Mouse (Mus musculus) neural tube, embryonic 15.5 days (tissue): ENCODE measurements around the gene Olfr888. TPM values are rescaled to one million over a fixed set of nuclear protein-coding genes. Genes with fewer than 3 reads are reported as not detected.

Experiments
- ATAC-seq: fragments of 200-750 bp; cut with Nextera tagmentation; 2 replicates; pipeline ENCODE4 v1.8.0; 2017; ENCODE audit warnings: mild to moderate bottlenecking, moderate TSS enrichment, moderate library complexity; ENCODE audit not compliant: low FRiP score
- H3K27ac ChIP-seq: fragments of 300-500 bp; sonication (generic); replicated peaks from 2 replicates; pipeline ENCODE4 v1.5.1; 2015; ENCODE audit warnings: mild to moderate bottlenecking, inconsistent platforms
- H3K27me3 ChIP-seq: fragments of 300-500 bp; sonication (generic); replicated peaks from 2 replicates; pipeline ENCODE4 v1.6.1; 2015; ENCODE audit warnings: inconsistent platforms
- H3K36me3 ChIP-seq: fragments of 300-500 bp; sonication (generic); 2 replicates; pipeline ENCODE4 v1.6.1; 2015; ENCODE audit warnings: inconsistent platforms
- H3K4me1 ChIP-seq: fragments of 300-500 bp; sonication (generic); 2 replicates; pipeline ENCODE4 v1.6.1; 2015; ENCODE audit warnings: inconsistent platforms
- H3K4me2 ChIP-seq: fragments of 300-500 bp; sonication (generic); 2 replicates; pipeline ENCODE4 v1.6.1; 2015; ENCODE audit warnings: inconsistent platforms, mild to moderate bottlenecking, moderate library complexity
- H3K4me3 ChIP-seq: fragments of 300-500 bp; sonication (generic); replicated peaks from 2 replicates; pipeline ENCODE4 v1.5.1; 2015; ENCODE audit warnings: mild to moderate bottlenecking, inconsistent platforms
- H3K9ac ChIP-seq: fragments of 300-500 bp; sonication (generic); replicated peaks from 2 replicates; pipeline ENCODE4 v1.6.1; 2015; ENCODE audit warnings: mild to moderate bottlenecking, inconsistent platforms
- H3K9me3 ChIP-seq: fragments of 300-500 bp; sonication (generic); replicated peaks from 2 replicates; pipeline ENCODE4 v1.6.1; 2016; ENCODE audit warnings: inconsistent platforms
- WGBS: fragments of 180-500 bp; shearing (Covaris S2); methylation state at CpG from one replicate; pipeline ENCODE4 v1.1.7; 2015; ENCODE audit warnings: mixed read lengths; 5-methylcytosine and 5-hydroxymethylcytosine counted together
- polyA plus RNA-seq: library from polyadenylated mRNA; unstranded; fragments of >200 nt; fragmentation: Nextera tagmentation; extraction: Ambion mirVana; gene quantifications from 2 replicates; pipeline ENCODE4 v1.2.1, GENCODE M21; 2015

Olfr888 gene
- not detected in 2 replicates for polyA plus RNA-seq

DNA sequence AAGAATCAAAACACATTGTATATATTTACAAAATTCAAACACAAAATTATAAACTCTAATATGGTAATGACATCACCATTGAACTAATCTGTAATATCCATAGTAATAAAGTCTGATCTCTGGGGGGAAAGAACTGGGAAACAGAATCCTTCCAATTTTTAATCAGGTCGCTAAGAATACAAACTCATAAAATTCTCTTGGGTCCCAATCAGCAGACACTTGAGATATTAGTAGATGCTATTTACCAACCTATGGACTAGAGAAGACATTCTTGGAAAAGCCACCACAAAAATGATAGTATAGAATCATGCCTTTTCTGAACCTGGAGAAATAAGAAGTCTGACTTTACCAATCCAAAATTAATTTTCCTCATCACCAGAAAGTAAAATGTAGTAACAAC lies at the start of gene Olfr888:
Gene Olfr888 (plus strand): TSS at position 301 of the 400 bp plus-strand sequence.
- H3K4me1 ChIP-seq: no peaks in the 10 kb centered on the region
- no peak within 1 kb of the TSS for H3K9ac ChIP-seq
- no peaks in the 10 kb centered on the region for H3K27me3 ChIP-seq
- H3K27ac ChIP-seq: no peak within 1 kb of the TSS
- no peak within 1 kb of the TSS for H3K4me3 ChIP-seq
- H3K9me3 ChIP-seq: no peaks in the 10 kb centered on the region
- no peak for ATAC-seq
- H3K36me3 ChIP-seq: no peaks in the 10 kb centered on the region
- WGBS: 78% methylated on average over 1 of the region's 1 CpGs
- H3K4me2 ChIP-seq: no peak within 1 kb of the TSS

DNA sequence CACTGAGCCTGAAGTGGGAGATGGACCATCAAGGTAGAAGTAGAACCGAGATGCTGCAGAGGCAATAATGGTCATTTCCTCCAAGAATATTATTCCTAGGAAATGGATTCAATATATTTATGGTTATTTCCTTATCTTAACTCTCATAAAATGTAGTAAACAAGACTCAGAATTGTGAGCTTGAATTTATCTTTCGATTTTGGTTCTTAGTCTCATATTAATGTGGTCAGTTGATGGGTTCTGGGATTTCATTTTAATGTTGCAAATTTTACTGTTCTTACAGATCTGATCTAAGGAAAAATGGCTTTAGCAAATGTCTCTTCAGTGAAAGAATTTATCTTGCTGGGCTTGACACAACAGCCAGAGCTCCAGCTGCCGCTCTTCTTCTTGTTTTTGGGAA lies 46.9 kb upstream of the Olfr888 start, which contains the start of gene Olfr885:
Gene Olfr885 (plus strand): TSS at position 301 of the 400 bp plus-strand sequence.
- no peak for ATAC-seq
- WGBS: 91% methylated on average over 3 of the region's 3 CpGs

DNA sequence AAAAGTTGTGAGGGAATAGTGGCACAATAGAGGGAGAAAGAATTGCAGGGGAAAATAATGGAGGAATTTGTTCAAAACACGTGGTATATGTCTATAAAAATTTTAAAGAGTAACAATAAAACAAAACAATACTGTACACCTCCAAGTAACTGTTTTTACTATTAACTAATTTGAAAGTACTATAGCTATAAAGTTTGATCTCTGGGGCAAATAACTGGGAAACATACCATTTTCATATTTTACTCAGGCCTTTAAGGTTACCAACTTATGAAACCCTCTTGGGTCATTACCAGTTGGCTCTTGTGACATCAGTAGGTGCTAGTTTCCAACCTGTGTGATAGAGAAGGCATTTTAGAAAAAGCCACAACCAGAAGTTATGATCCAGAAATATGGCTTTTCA lies 24.2 kb upstream of the Olfr888 start, which contains the start of gene Olfr887:
Gene Olfr887 (plus strand): TSS at position 301 of the 400 bp plus-strand sequence.
- WGBS: 87% methylated on average over 1 of the region's 1 CpGs
- Histone ChIP-seq H3K4me2 (no peak within 1 kb of the TSS), H3K36me3 (no peaks in the 10 kb centered on the region), H3K27ac (no peak within 1 kb of the TSS), H3K9me3 (no peaks in the 10 kb centered on the region), H3K9ac (no peak within 1 kb of the TSS), H3K27me3 (no peaks in the 10 kb centered on the region), H3K4me1 (no peaks in the 10 kb centered on the region), H3K4me3 (no peak within 1 kb of the TSS)
- ATAC-seq: no peak

More for the DNA sequence above, 46.9 kb upstream of the Olfr888 start, which contains the start of gene Olfr885:
- Histone ChIP-seq H3K4me3 (no peak within 1 kb of the TSS), H3K27ac (no peak within 1 kb of the TSS), H3K9me3 (no peaks in the 10 kb centered on the region), H3K4me2 (no peak within 1 kb of the TSS), H3K9ac (no peak within 1 kb of the TSS), H3K27me3 (no peaks in the 10 kb centered on the region), H3K4me1 (no peaks in the 10 kb centered on the region), H3K36me3 (no peaks in the 10 kb centered on the region)

DNA sequence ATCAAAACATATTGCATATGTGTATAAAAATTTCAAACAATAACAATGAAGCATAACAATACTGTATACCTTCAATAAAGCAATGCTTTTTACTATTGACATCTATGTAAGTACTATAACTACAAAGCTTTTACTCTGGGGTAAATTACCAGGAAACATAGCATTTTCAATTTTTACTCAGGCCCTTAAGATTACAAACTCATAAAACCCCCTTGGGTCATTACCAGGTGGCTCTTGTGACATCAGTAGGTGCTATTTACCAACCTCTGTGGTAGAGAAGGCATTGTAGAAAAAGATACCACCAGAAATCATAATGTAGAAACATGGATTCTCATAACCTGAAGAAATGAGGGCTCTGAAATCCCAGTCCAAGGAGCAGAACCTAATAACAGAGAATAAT lies 7.0 kb downstream of the Olfr888 start, which contains the start of gene Olfr889:
Gene Olfr889 (plus strand): TSS at position 301 of the 400 bp plus-strand sequence.
- H3K27me3 ChIP-seq: no peaks in the 10 kb centered on the region
- H3K4me1 ChIP-seq: no peaks in the 10 kb centered on the region
- H3K36me3 ChIP-seq: no peaks in the 10 kb centered on the region
- H3K4me3 ChIP-seq: no peak within 1 kb of the TSS
- no peak within 1 kb of the TSS for H3K9ac ChIP-seq
- no peaks in the 10 kb centered on the region for H3K9me3 ChIP-seq
- ATAC-seq: no peak
- H3K4me2 ChIP-seq: no peak within 1 kb of the TSS
- no peak within 1 kb of the TSS for H3K27ac ChIP-seq

DNA sequence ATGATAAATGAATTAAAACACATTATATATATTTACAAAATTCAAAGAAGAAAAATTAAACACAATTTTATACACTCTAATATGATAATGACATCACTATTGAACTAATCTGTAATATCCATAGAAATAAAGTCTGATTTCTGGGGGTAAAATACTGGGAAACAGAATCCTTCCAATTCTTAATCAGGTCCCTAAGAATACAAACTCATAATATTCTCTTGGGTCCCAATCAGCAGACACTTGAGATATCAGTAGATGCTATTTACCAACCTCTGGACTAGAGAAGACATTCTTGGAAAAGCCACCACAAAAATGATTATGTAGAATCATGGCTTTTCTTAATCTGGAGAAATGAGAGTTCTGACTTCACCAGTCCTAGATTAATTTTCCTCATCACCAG lies 34.3 kb downstream of the Olfr888 start, which contains the start of gene Olfr890:
Gene Olfr890 (plus strand): TSS at position 301 of the 400 bp plus-strand sequence.
- Histone ChIP-seq H3K4me3 (no peak within 1 kb of the TSS), H3K4me1 (no peaks in the 10 kb centered on the region), H3K4me2 (no peak within 1 kb of the TSS), H3K27me3 (no peaks in the 10 kb centered on the region), H3K27ac (no peak within 1 kb of the TSS), H3K36me3 (no peaks in the 10 kb centered on the region), H3K9ac (no peak within 1 kb of the TSS), H3K9me3 (no peaks in the 10 kb centered on the region)
- ATAC-seq: no peak

Other genes starting within 250 kb of the Olfr888 start
- gene Olfr145, start 211.4 kb upstream of the Olfr888 start, polyA plus RNA-seq: not detected in 2 replicates
- gene Olfr878, start 190.3 kb upstream of the Olfr888 start, polyA plus RNA-seq: not detected in 2 replicates
- gene Olfr881, start 116.3 kb upstream of the Olfr888 start, polyA plus RNA-seq: not detected in 2 replicates
- gene Olfr883, start 82.3 kb upstream of the Olfr888 start, polyA plus RNA-seq: not detected in 2 replicates
- not detected in 2 replicates for gene Olfr884, start 61.6 kb upstream of the Olfr888 start, polyA plus RNA-seq
- not detected in 2 replicates for gene Olfr885, start 46.8 kb upstream of the Olfr888 start, polyA plus RNA-seq
- not detected in 2 replicates for gene Olfr887, start 24.1 kb upstream of the Olfr888 start, polyA plus RNA-seq
- 0.04 and 0.10 TPM in 2 replicates for gene Olfr889, start 7.1 kb downstream of the Olfr888 start, polyA plus RNA-seq
- not detected in 2 replicates for gene Olfr890, start 34.4 kb downstream of the Olfr888 start, polyA plus RNA-seq
- gene Olfr891, start 72.7 kb downstream of the Olfr888 start, polyA plus RNA-seq: not detected in 2 replicates
- not detected in 2 replicates for gene Olfr893, start 100.2 kb downstream of the Olfr888 start, polyA plus RNA-seq
- not detected in 2 replicates for gene Olfr894, start 109.9 kb downstream of the Olfr888 start, polyA plus RNA-seq
- gene Olfr143, start 144.6 kb downstream of the Olfr888 start, polyA plus RNA-seq: not detected in 2 replicates
- gene Olfr895, start 159.7 kb downstream of the Olfr888 start, polyA plus RNA-seq: not detected in 2 replicates
- not detected in 2 replicates for gene Olfr896-ps1, start 183.0 kb downstream of the Olfr888 start, polyA plus RNA-seq
- not detected in 2 replicates for gene Olfr25, start 220.9 kb downstream of the Olfr888 start, polyA plus RNA-seq
- not detected in 2 replicates for gene Olfr898, start 240.3 kb downstream of the Olfr888 start, polyA plus RNA-seq